8 mouse cellular contexts compared by ENCODE assay signal in the genomic region with DNA sequence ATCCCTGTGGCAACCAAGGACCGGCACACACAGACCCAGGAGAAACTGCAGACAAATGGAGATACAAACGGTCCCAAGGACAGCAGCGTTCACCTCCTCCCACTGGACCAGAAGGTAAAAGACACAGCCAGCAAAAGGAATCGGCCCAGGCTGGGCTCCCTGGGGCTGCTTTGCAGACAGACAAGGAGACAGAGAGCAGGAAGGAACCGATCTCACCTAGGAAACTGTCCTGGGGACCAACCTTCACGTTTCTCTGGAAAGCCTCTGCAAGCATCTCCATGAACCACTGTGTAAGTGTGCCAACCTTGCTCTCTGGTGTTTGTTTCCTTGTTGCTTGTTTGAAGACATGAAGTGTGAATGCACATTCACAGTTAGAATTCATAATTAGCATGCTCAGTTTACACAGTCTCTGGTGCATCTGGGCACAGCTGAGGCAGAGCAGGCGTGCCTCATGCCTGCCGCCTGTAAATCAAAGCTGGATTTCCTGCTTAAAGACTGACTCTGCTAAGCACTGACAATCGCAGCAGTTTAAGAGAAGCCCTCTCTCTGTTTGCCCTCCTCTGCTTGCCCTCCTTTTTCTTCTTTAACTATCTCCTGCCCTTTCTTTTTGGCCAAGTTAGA. TPM values are rescaled to one million over a fixed set of nuclear protein-coding genes. Genes with fewer than 3 reads are reported as not detected.
A peak's percentile ranks its signal among the peaks of the same experiment; 100 is the strongest.
DNase-seq lines count a peak whose midpoint lies in the region; ATAC-seq and TF ChIP-seq lines count a peak whose summit lies in the region.

No protein-coding gene starts in this region.

- H3K27ac ChIP-seq in layer of hippocampus, adult 2 months: no peak overlapping the region
- H3K27ac ChIP-seq in forebrain, embryonic 10.5 days: peak overlapping the region; percentile 83
- H3K27ac ChIP-seq in intestine, embryonic 14.5 days (ENCODE audit: low read depth): peak overlapping the region; percentile 91
- H3K27ac ChIP-seq in midbrain, postnatal 0 days (ENCODE audit: low read depth, low read length): no peak overlapping the region

- H3K4me2 ChIP-seq in intestine, embryonic 14.5 days (ENCODE audit: low read length): peak overlapping the region; percentile 67
- H3K4me2 ChIP-seq in midbrain, postnatal 0 days (ENCODE audit: low read depth, low read length, poor library complexity, severe bottlenecking): peak overlapping the region; percentile 58

- 16% methylated on average over 9 of the region's 9 CpGs for WGBS in forebrain, embryonic 10.5 days
- WGBS in intestine, embryonic 14.5 days: 4% methylated on average over 9 of the region's 9 CpGs
- whole genome bisulfite sequencing in midbrain, postnatal 0 days: 10% methylated on average over 9 of the region's 9 CpGs

- no peak for ATAC-seq in intestine, embryonic 14.5 days (replicated peaks; ENCODE audit: low FRiP score, low TSS enrichment, low read depth)
- no peak for ATAC-seq in midbrain, postnatal 0 days (ENCODE audit: low FRiP score)
- ATAC-seq in megakaryocyte progenitor cell, adult 5-6 weeks (replicated peaks; ENCODE audit: poor library complexity): no peak

- peak overlapping the region; percentile 75 for H3K9ac ChIP-seq in intestine, embryonic 14.5 days (ENCODE audit: low read length)
- no peak overlapping the region; the same call in 1 of the 2 replicates for H3K9ac ChIP-seq in midbrain, postnatal 0 days (replicated peaks; ENCODE audit: low read length, poor library complexity, severe bottlenecking)

- H3K9me3 ChIP-seq in forebrain, embryonic 10.5 days: no peaks in the 10 kb centered on the region
- no peaks in the 10 kb centered on the region for H3K9me3 ChIP-seq in intestine, embryonic 14.5 days (ENCODE audit: control insufficient read depth, low read length)
- no peaks in the 10 kb centered on the region for H3K9me3 ChIP-seq in midbrain, postnatal 0 days (ENCODE audit: low read length)

- no peaks in the 10 kb centered on the region for H3K27me3 ChIP-seq in forebrain, embryonic 10.5 days (ENCODE audit: poor library complexity, severe bottlenecking)
- H3K27me3 ChIP-seq in intestine, embryonic 14.5 days (replicated peaks; ENCODE audit: control insufficient read depth, insufficient read depth, low read length): no peaks in the 10 kb centered on the region
- H3K27me3 ChIP-seq in midbrain, postnatal 0 days (ENCODE audit: insufficient read depth, low read length): no peaks in the 10 kb centered on the region

- H3K4me1 ChIP-seq in forebrain, embryonic 10.5 days: peaks cover 33% of the 10 kb centered on the region
- H3K4me1 ChIP-seq in intestine, embryonic 14.5 days (replicated peaks; ENCODE audit: control insufficient read depth, insufficient read depth, low read length): peaks cover 36% of the 10 kb centered on the region
- H3K4me1 ChIP-seq in midbrain, postnatal 0 days (ENCODE audit: insufficient read depth, low read length): 0 out of 2 replicates have a peak, but pooled peaks cover 4% of the 10 kb centered on the region

- H3K4me3 ChIP-seq in layer of hippocampus, adult 2 months: peak overlapping the region; percentile 38; the same call in 1 of the 2 replicates
- H3K4me3 ChIP-seq in forebrain, embryonic 10.5 days: peak overlapping the region; percentile 46
- peak overlapping the region; percentile 49 for H3K4me3 ChIP-seq in intestine, embryonic 14.5 days (ENCODE audit: low read depth, low read length)
- H3K4me3 ChIP-seq in midbrain, postnatal 0 days (ENCODE audit: low read depth, low read length): peak overlapping the region; percentile 28

- no peak for DNase-seq in layer of hippocampus, adult 2 months (ENCODE audit: low spot score in 2 of 2)
- no peak for DNase-seq in layer of hippocampus, adult 8-10 months (ENCODE audit: low spot score in 2 of 2)
- no peak for DNase-seq in forebrain, embryonic 10.5 days (ENCODE audit: extremely low spot score, low spot score)
- peak; percentile 70 for DNase-seq in intestine, embryonic 14.5 days (ENCODE audit: low spot score)
- no peak for DNase-seq in midbrain, postnatal 0 days (ENCODE audit: low spot score)
- DNase-seq in cerebellum, adult 18-20 months: no peak
- no peak for DNase-seq in left cerebral cortex, adult 9 months (ENCODE audit: low spot score in 2 of 2)

- no peaks in the 10 kb centered on the region for H3K36me3 ChIP-seq in forebrain, embryonic 10.5 days (replicated peaks)
- H3K36me3 ChIP-seq in intestine, embryonic 14.5 days (ENCODE audit: control insufficient read depth, insufficient read depth, low read length): no peaks in the 10 kb centered on the region
- no peaks in the 10 kb centered on the region for H3K36me3 ChIP-seq in midbrain, postnatal 0 days (ENCODE audit: insufficient read depth, low read length)

- no peak for TF ChIP-seq CTCF in layer of hippocampus, adult 2 months (conservative IDR thresholded peaks at IDR 0.05)
- no peak for TF ChIP-seq CTCF in midbrain, postnatal 0 days (IDR thresholded peaks at IDR 0.05)

RNA-seq across cellular contexts. Expression of a gene that starts 1.0 kb away (rescaled TPM):
- total RNA-seq in layer of hippocampus, adult 2 months (2021): 1 to 10 TPM; 3.1 to 3.8 TPM
- 1 to 10 TPM; 2.1 to 4.3 (median 3.5) TPM for total RNA-seq in layer of hippocampus, adult 8-10 months (2022)
- 11.7 and 14.0 TPM in 2 replicates for polyA plus RNA-seq in forebrain, embryonic 10.5 days (2016; fragmentation: Nextera tagmentation; extraction: Ambion mirVana)
- polyA plus RNA-seq in intestine, embryonic 14.5 days (2014; fragmentation: Nextera tagmentation; extraction: Ambion mirVana): 78.4 and 80.1 TPM in 2 replicates
- total RNA-seq in midbrain, postnatal 0 days (2014; rRNA removed): 5.5 and 6.3 TPM in 2 replicates
- polyA plus RNA-seq in midbrain, postnatal 0 days (2015; fragmentation: Nextera tagmentation; extraction: Ambion mirVana): 9.2 and 9.5 TPM in 2 replicates
- 0.12 and 0.32 TPM in 2 replicates for total RNA-seq in megakaryocyte progenitor cell, adult 5-6 weeks (2015)
- 0.71 and 3.1 TPM in 2 replicates for total RNA-seq in megakaryocyte progenitor cell, adult 5-6 weeks (2017)

Comparison
In these comparisons a context has a peak if more than half of its experiments do, and no peak if none do; other contexts are left out.
1. H3K27ac ChIP-seq: peak in forebrain, embryonic 10.5 days (single experiment) and intestine, embryonic 14.5 days (single experiment); none in layer of hippocampus, adult 2 months (single experiment) and midbrain, postnatal 0 days (single experiment).
2. Peak in every context shown above with its lines, with median percentiles within 50 percentile points of each other: H3K4me3 ChIP-seq.